Mouse (Mus musculus) MEL (cell line): ENCODE data around the gene Dpp4. TPM values are rescaled to one million over a fixed set of nuclear protein-coding genes. Genes with fewer than 3 reads are reported as not detected.
A peak's percentile ranks its signal among the peaks of the same experiment; 100 is the strongest.

ENCODE experiments used
- DNase-seq: peaks from one replicate; pipeline ENCODE4 v3.0.0; 2011; ENCODE audit warnings: low read depth, low spot score
- H3K27ac ChIP-seq: 2 replicates; pipeline ENCODE4 v1.5.1; 2012; ENCODE audit warnings: low read depth, mild to moderate bottlenecking, control low read depth, low read length, moderate library complexity; ENCODE audit not compliant: control insufficient read depth
- H3K27me3 ChIP-seq, 2 experiments: fragments of 150-350 bp in 1 of 2; sonication (generic) in 1 of 2; 2 replicates each; pipeline ENCODE4 v1.6.1; 2012; ENCODE audit warnings: low read length in 2 of 2, mild to moderate bottlenecking in 2 of 2, improper control_type of control experiment in 1 of 2, moderate library complexity in 1 of 2; ENCODE audit not compliant: insufficient read depth in 2 of 2, control insufficient read depth in 1 of 2
- H3K36me3 ChIP-seq, 2 experiments: 2 replicates each; pipeline ENCODE4 v1.6.1; 2012 to 2014; ENCODE audit warnings: low read length in 2 of 2, improper control_type of control experiment in 1 of 2, inconsistent platforms in 1 of 2, mild to moderate bottlenecking in 1 of 2; ENCODE audit not compliant: insufficient read depth in 2 of 2, control insufficient read depth in 1 of 2
- H3K4me1 ChIP-seq, 2 experiments: fragments of 150-350 bp in 1 of 2; sonication (generic) in 1 of 2; 2 replicates each; pipeline ENCODE4 v1.6.1; 2012; ENCODE audit warnings: low read length in 2 of 2, improper control_type of control experiment in 1 of 2, mild to moderate bottlenecking in 1 of 2; ENCODE audit not compliant: insufficient read depth in 2 of 2, control insufficient read depth in 1 of 2
- H3K4me3 ChIP-seq, 2 experiments: fragments of 150-350 bp in 1 of 2; sonication (generic) in 1 of 2; 2 replicates each; pipeline ENCODE4 v1.5.1; 2012; ENCODE audit warnings: low read depth in 2 of 2, low read length in 2 of 2, mild to moderate bottlenecking in 2 of 2, moderate library complexity in 2 of 2, control low read depth in 1 of 2, improper control_type of control experiment in 1 of 2; ENCODE audit not compliant: control insufficient read depth in 1 of 2, insufficient read depth in 1 of 2
- H3K79me2 ChIP-seq: 2 replicates; pipeline ENCODE4 v1.6.1; 2012; ENCODE audit warnings: mild to moderate bottlenecking, low read length, moderate library complexity; ENCODE audit not compliant: control insufficient read depth, poor library complexity, insufficient read depth
- H3K9ac ChIP-seq: 2 replicates; pipeline ENCODE4 v1.6.1; 2012; ENCODE audit warnings: low read depth, mild to moderate bottlenecking, control low read depth, low read length, moderate library complexity; ENCODE audit not compliant: control insufficient read depth, poor library complexity, severe bottlenecking
- H3K9me3 ChIP-seq: fragments of 150-350 bp; sonication (generic); replicated peaks from 2 replicates; pipeline ENCODE4 v1.6.1; 2012; ENCODE audit warnings: mild to moderate bottlenecking, low read length, improper control_type of control experiment, moderate library complexity; ENCODE audit not compliant: insufficient read depth
- BHLHE40 ChIP-seq: IDR thresholded peaks from 2 replicates; pipeline ENCODE4 v1.6.1; 2012; ENCODE audit warnings: low read depth, mild to moderate bottlenecking, inconsistent platforms, low read length, improper control_type of control experiment, borderline replicate concordance
- CHD2 ChIP-seq: IDR thresholded peaks from 2 replicates; pipeline ENCODE4 v1.6.1; 2011; ENCODE audit warnings: low read length, improper control_type of control experiment
- CTCF ChIP-seq, 3 experiments: IDR thresholded peaks in 2 of 3; conservative IDR thresholded peaks in 1 of 3; 2 replicates each; pipeline ENCODE4 v1.5.1; 2011 to 2012; ENCODE audit warnings: low read length in 3 of 3, low read depth in 2 of 3, mild to moderate bottlenecking in 2 of 3, improper control_type of control experiment in 1 of 3, inconsistent platforms in 1 of 3, mixed read lengths in 1 of 3, moderate library complexity in 1 of 3; ENCODE audit not compliant: control insufficient read depth in 1 of 3, insufficient read depth in 1 of 3, poor library complexity in 1 of 3, severe bottlenecking in 1 of 3
- E2F4 ChIP-seq: IDR thresholded peaks from 2 replicates; pipeline ENCODE4 v1.6.1; 2011; ENCODE audit warnings: low read depth, low read length, improper control_type of control experiment, borderline replicate concordance
- ELF1 ChIP-seq: IDR thresholded peaks from 2 replicates; pipeline ENCODE4 v1.6.1; 2014; ENCODE audit warnings: low read depth, mild to moderate bottlenecking, inconsistent platforms, low read length, improper control_type of control experiment, moderate library complexity
- EP300 ChIP-seq, 2 experiments: IDR thresholded peaks; 2 replicates each; pipeline ENCODE4 v1.6.1; 2011; ENCODE audit warnings: improper control_type of control experiment in 2 of 2, low read length in 2 of 2, low read depth in 1 of 2, mild to moderate bottlenecking in 1 of 2
- GABPA ChIP-seq: IDR thresholded peaks from 2 replicates; pipeline ENCODE4 v1.6.1; 2012; ENCODE audit warnings: low read depth, mild to moderate bottlenecking, inconsistent platforms, low read length, improper control_type of control experiment, moderate library complexity
- HCFC1 ChIP-seq: IDR thresholded peaks from 2 replicates; pipeline ENCODE4 v1.6.1; 2012; ENCODE audit warnings: low read depth, mild to moderate bottlenecking, inconsistent platforms, low read length, improper control_type of control experiment, moderate library complexity
- JUND ChIP-seq: IDR thresholded peaks from 2 replicates; pipeline ENCODE4 v1.6.1; 2011; ENCODE audit warnings: low read depth, mild to moderate bottlenecking, improper control_type of control experiment, low read length
- KAT2A ChIP-seq: conservative IDR thresholded peaks from 2 replicates; pipeline ENCODE4 v1.6.1; 2012; ENCODE audit warnings: low read depth, low read length, improper control_type of control experiment, inconsistent platforms
- MAFK ChIP-seq: IDR thresholded peaks from 2 replicates; pipeline ENCODE4 v1.6.1; 2011; ENCODE audit warnings: low read depth, mild to moderate bottlenecking, low read length, improper control_type of control experiment, borderline replicate concordance
- MAX ChIP-seq: IDR thresholded peaks from 2 replicates; pipeline ENCODE4 v1.6.1; 2011; ENCODE audit warnings: low read length, improper control_type of control experiment
- MAZ ChIP-seq: IDR thresholded peaks from 2 replicates; pipeline ENCODE4 v1.6.1; 2012; ENCODE audit warnings: low read depth, mild to moderate bottlenecking, inconsistent platforms, low read length, improper control_type of control experiment
- MEF2A ChIP-seq: IDR thresholded peaks from 2 replicates; pipeline ENCODE4 v1.6.1; 2014; ENCODE audit warnings: low read depth, mild to moderate bottlenecking, inconsistent platforms, low read length, improper control_type of control experiment; ENCODE audit not compliant: poor library complexity, insufficient replicate concordance, severe bottlenecking; ENCODE audit errors: extremely low read depth
- MXI1 ChIP-seq: IDR thresholded peaks from 2 replicates; pipeline ENCODE4 v1.6.1; 2011; ENCODE audit warnings: mild to moderate bottlenecking, low read depth, low read length, improper control_type of control experiment
- MYB ChIP-seq: IDR thresholded peaks from 2 replicates; pipeline ENCODE4 v1.6.1; 2011; ENCODE audit warnings: mild to moderate bottlenecking, low read depth, low read length, improper control_type of control experiment
- MYC ChIP-seq: IDR thresholded peaks from 2 replicates; pipeline ENCODE4 v1.6.1; 2011; ENCODE audit warnings: low read depth, mild to moderate bottlenecking, low read length, improper control_type of control experiment, moderate library complexity
- NELFE ChIP-seq: IDR thresholded peaks from 2 replicates; pipeline ENCODE4 v1.6.1; 2011; ENCODE audit warnings: low read depth, low read length, improper control_type of control experiment
- NRF1 ChIP-seq: IDR thresholded peaks from 2 replicates; pipeline ENCODE4 v1.6.1; 2014; ENCODE audit warnings: low read depth, mild to moderate bottlenecking, inconsistent platforms, low read length, improper control_type of control experiment, moderate library complexity; ENCODE audit not compliant: poor library complexity, insufficient read depth, severe bottlenecking
- POLR2A ChIP-seq, 2 experiments: IDR thresholded peaks; 2 replicates each; pipeline ENCODE4 v1.6.1; 2011 to 2012; ENCODE audit warnings: low read length in 2 of 2, mild to moderate bottlenecking in 2 of 2, control low read depth in 1 of 2, improper control_type of control experiment in 1 of 2, low read depth in 1 of 2, moderate library complexity in 1 of 2; ENCODE audit not compliant: control insufficient read depth in 1 of 2, insufficient read depth in 1 of 2, poor library complexity in 1 of 2
- POLR2AphosphoS2 ChIP-seq: IDR thresholded peaks from 2 replicates; pipeline ENCODE4 v1.6.1; 2011; ENCODE audit warnings: low read length, improper control_type of control experiment
- POLR2AphosphoS5 ChIP-seq: IDR thresholded peaks from 2 replicates; pipeline ENCODE4 v1.6.1; 2012; ENCODE audit warnings: low read depth, borderline replicate concordance, mild to moderate bottlenecking, inconsistent platforms, low read length, moderate library complexity, mixed read lengths
- RAD21 ChIP-seq: IDR thresholded peaks from 2 replicates; pipeline ENCODE4 v1.6.1; 2011; ENCODE audit warnings: mild to moderate bottlenecking, low read depth, low read length, improper control_type of control experiment
- RCOR1 ChIP-seq: IDR thresholded peaks from 2 replicates; pipeline ENCODE4 v1.6.1; 2012; ENCODE audit warnings: low read depth, mild to moderate bottlenecking, inconsistent platforms, low read length, improper control_type of control experiment
- SIN3A ChIP-seq: IDR thresholded peaks from 2 replicates; pipeline ENCODE4 v1.6.1; 2012; ENCODE audit warnings: low read length, improper control_type of control experiment, inconsistent platforms
- SMC3 ChIP-seq: IDR thresholded peaks from 2 replicates; pipeline ENCODE4 v1.6.1; 2011; ENCODE audit warnings: low read depth, low read length, improper control_type of control experiment
- TAL1 ChIP-seq: IDR thresholded peaks from 2 replicates; pipeline ENCODE4 v1.6.1; 2012; ENCODE audit warnings: mild to moderate bottlenecking, inconsistent platforms, low read length, moderate library complexity, mixed read lengths
- TBP ChIP-seq: IDR thresholded peaks from 2 replicates; pipeline ENCODE4 v1.8.0; 2011; ENCODE audit warnings: low read depth, low read length, improper control_type of control experiment
- UBTF ChIP-seq: IDR thresholded peaks from 2 replicates; pipeline ENCODE4 v1.6.1; 2012; ENCODE audit warnings: low read depth, mild to moderate bottlenecking, inconsistent platforms, low read length, improper control_type of control experiment, moderate library complexity, borderline replicate concordance; ENCODE audit not compliant: insufficient read depth
- USF1 ChIP-seq: IDR thresholded peaks from 2 replicates; pipeline ENCODE4 v1.6.1; 2014; ENCODE audit warnings: low read depth, mild to moderate bottlenecking, inconsistent platforms, low read length, improper control_type of control experiment, moderate library complexity
- USF2 ChIP-seq, 2 experiments: IDR thresholded peaks; 2 replicates each; pipeline ENCODE4 v1.6.1; 2011 to 2012; ENCODE audit warnings: improper control_type of control experiment in 2 of 2, low read length in 2 of 2, borderline replicate concordance in 1 of 2, inconsistent platforms in 1 of 2, low read depth in 1 of 2, mild to moderate bottlenecking in 1 of 2; ENCODE audit not compliant: insufficient read depth in 1 of 2
- ZC3H11A ChIP-seq: IDR thresholded peaks from 2 replicates; pipeline ENCODE4 v1.6.1; 2012; ENCODE audit warnings: low read depth, mild to moderate bottlenecking, inconsistent platforms, low read length, improper control_type of control experiment
- ZKSCAN1 ChIP-seq: IDR thresholded peaks from 2 replicates; pipeline ENCODE4 v1.6.1; 2012; ENCODE audit warnings: low read depth, mild to moderate bottlenecking, inconsistent platforms, low read length, improper control_type of control experiment, moderate library complexity
- ZMIZ1 ChIP-seq: IDR thresholded peaks from 2 replicates; pipeline ENCODE4 v1.6.1; 2012; ENCODE audit warnings: low read depth, mild to moderate bottlenecking, inconsistent platforms, low read length, improper control_type of control experiment, moderate library complexity
- ZNF384 ChIP-seq: IDR thresholded peaks from 2 replicates; pipeline ENCODE4 v1.6.1; 2012; ENCODE audit warnings: low read depth, mild to moderate bottlenecking, inconsistent platforms, low read length, improper control_type of control experiment
- polyA plus RNA-seq, 2 experiments: library from polyadenylated mRNA; stranded (reverse) in 1 of 2; unstranded in 1 of 2; fragments of >175 nt in 1 of 2; fragments of >200 nt in 1 of 2; gene quantifications; 2 replicates each; pipeline versions ENCODE4 v1.2.1 to v1.2.4; 2012; ENCODE audit warnings: low replicate concordance in 2 of 2, low read depth in 1 of 2; ENCODE audit not compliant: insufficient read length in 2 of 2, insufficient read depth in 1 of 2, missing spikeins in 1 of 2
- total RNA-seq: library from RNA; depleted of rRNA; stranded (reverse); fragments of 300-350 nt; gene quantifications from 2 replicates; pipeline ENCODE4 v1.2.3, GENCODE M21; 2012

The Dpp4 gene
- total and polyA plus RNA-seq, 3 experiments = 40.4 to 99.1 (median 64.1) TPM

DNA sequence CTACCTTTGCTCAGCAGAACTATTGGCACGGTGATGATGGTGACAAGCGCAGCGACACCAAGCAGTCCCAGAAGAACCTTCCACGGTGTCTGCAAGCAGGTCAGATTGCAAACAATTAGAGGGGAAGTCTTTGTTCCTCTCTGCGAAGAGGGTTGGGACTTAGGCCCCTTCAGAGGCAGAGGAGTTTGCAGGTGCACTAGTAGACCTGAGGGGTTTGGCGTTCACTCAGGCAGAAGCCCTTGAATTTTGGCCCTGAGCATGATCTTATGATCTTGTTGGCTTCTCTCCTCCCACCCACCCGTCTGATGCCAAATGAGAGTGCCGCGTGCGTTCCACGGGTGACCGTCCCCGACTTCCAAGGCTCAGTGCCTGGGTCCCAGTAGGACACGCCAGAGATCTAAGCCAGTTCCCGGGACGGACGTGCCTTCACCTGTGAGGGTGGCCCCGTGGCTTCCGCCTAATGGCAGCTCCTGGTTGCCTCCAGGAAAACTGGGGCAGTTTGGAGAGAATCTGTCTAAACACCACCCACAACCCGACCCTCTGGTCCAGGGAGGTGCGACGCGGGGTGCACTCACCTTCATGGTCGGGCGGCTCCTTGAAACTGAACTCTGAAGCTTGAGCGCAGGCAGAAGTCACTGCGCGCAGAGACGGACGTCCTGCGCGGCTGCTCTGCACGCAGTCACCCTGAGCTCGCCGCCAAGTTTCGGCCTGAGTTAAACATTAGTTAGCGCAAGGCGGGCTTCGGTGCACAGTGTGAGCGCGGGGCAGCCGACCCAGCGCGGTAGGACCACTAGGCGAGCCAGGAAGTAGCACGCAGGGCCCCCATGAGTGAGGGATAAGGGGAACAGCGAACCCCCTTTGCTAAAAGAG, 585 bp downstream of the Dpp4 start:
- peak overlapping the region; percentile 93 to 96 for H3K4me3 ChIP-seq
- H3K27me3 ChIP-seq = no peaks in the 10 kb centered on the region
- H3K9ac ChIP-seq = peak overlapping the region; percentile 96
- H3K9me3 ChIP-seq = no peaks in the 10 kb centered on the region
- DNase-seq = peak; percentile 78
- H3K79me2 ChIP-seq = peaks cover 47% of the 10 kb centered on the region
- peaks cover 10 to 36% of the 10 kb centered on the region in 2 experiments; a peak in 3 of 4 replicates for H3K36me3 ChIP-seq
- H3K27ac ChIP-seq = peak overlapping the region; percentile 88
- H3K4me1 ChIP-seq = peaks cover 16 to 22% of the 10 kb centered on the region in 2 experiments
- no peak for TF ChIP-seq GABPA
- TF ChIP-seq ZKSCAN1 = no peak
- TF ChIP-seq ZNF384 = no peak
- peak; percentile 48; the same call in 1 of the 2 replicates for TF ChIP-seq NRF1
- no peak for TF ChIP-seq USF2 (IDR thresholded peaks at IDR 0.05; ENCODE audit: borderline replicate concordance in 1 of 2, insufficient read depth in 1 of 2, low read depth in 1 of 2, low read length in 2 of 2)
- no peak for TF ChIP-seq USF1
- TF ChIP-seq TAL1 = no peak
- TF ChIP-seq MXI1 = no peak; the same call in 1 of the 2 replicates
- TF ChIP-seq TBP = peak; percentile 63
- no peak for TF ChIP-seq RAD21
- TF ChIP-seq NELFE = no peak
- TF ChIP-seq E2F4 = no peak
- TF ChIP-seq MYC = peak; percentile 61; the same call in 1 of the 2 replicates
- TF ChIP-seq HCFC1 = no peak; the same call in 1 of the 2 replicates
- no peak for TF ChIP-seq KAT2A
- TF ChIP-seq POLR2A (IDR thresholded peaks at IDR 0.05; ENCODE audit: control insufficient read depth in 1 of 2, insufficient read depth in 1 of 2, low read depth in 1 of 2, low read length in 2 of 2, poor library complexity in 1 of 2) = peak in 1 of 2 experiments; percentile 34; a peak in 3 of 4 replicates
- 0 out of 2 replicates have a peak, but pooled peaks have one; percentile 10 for TF ChIP-seq ELF1
- no peak for TF ChIP-seq CHD2
- TF ChIP-seq MYB = no peak
- TF ChIP-seq MAFK = no peak
- no peak for TF ChIP-seq JUND
- no peak for TF ChIP-seq BHLHE40
- TF ChIP-seq UBTF = no peak; the same call in 1 of the 2 replicates
- TF ChIP-seq MAX = no peak
- TF ChIP-seq POLR2AphosphoS2 = 0 out of 2 replicates have a peak, but pooled peaks have one; percentile 32
- TF ChIP-seq SMC3 = peak; percentile 9; the same call in 1 of the 2 replicates
- TF ChIP-seq EP300 (IDR thresholded peaks at IDR 0.05; ENCODE audit: low read depth in 1 of 2, low read length in 2 of 2) = no peak; a peak in 1 of 4 replicates
- 0 out of 2 replicates have a peak, but pooled peaks have one; percentile 43 for TF ChIP-seq MAZ
- TF ChIP-seq POLR2AphosphoS5 = no peak
- TF ChIP-seq SIN3A = peak; percentile 61
- no peak for TF ChIP-seq ZC3H11A
- TF ChIP-seq ZMIZ1 = no peak; the same call in none of the 2 replicates
- no peak for TF ChIP-seq CTCF (IDR thresholded peaks at IDR 0.05 in 2 of 3, conservative IDR thresholded peaks at IDR 0.05 in 1 of 3; ENCODE audit: control insufficient read depth in 1 of 3, insufficient read depth in 1 of 3, low read depth in 2 of 3, low read length in 3 of 3, poor library complexity in 1 of 3, severe bottlenecking in 1 of 3)
- no peak for TF ChIP-seq RCOR1
- TF ChIP-seq MEF2A = no peak
